Mouse (Mus musculus): ENCODE measurements around the gene Pelo. TPM values are rescaled to one million over a fixed set of nuclear protein-coding genes. Genes with fewer than 3 reads are reported as not detected.

Gene Pelo
- polyA plus RNA-seq, 1 experiment = 7.8 TPM

- no peak overlapping the region for H3K27ac ChIP-seq (ENCODE audit: control insufficient read depth, insufficient read depth, low read depth, low read length, poor library complexity)
- peaks cover 2% of the 10 kb centered on the region for H3K4me1 ChIP-seq (ENCODE audit: control insufficient read depth, insufficient read depth, low read length)
- TF ChIP-seq POLR2A (IDR thresholded peaks at IDR 0.05; ENCODE audit: borderline replicate concordance, control insufficient read depth, low read depth, low read length) = no peak
- no peak for TF ChIP-seq CTCF (IDR thresholded peaks at IDR 0.05; ENCODE audit: control insufficient read depth, insufficient read depth, low read length)
- WGBS = 36% methylated on average over 3 of the region's 3 CpGs
- H3K4me3 ChIP-seq (replicated peaks; ENCODE audit: control insufficient read depth, low read depth, low read length) = no peak overlapping the region
Observed at GRCm38 (mm10) chr13:115091511-115091910, 1.5 kb upstream of the Pelo start.

GRCm38 (mm10) chr13:115090977-115091445 is 1.0 kb upstream of the Pelo start:
- H3K4me3 ChIP-seq (replicated peaks; ENCODE audit: control insufficient read depth, low read depth, low read length) = no peak overlapping the region
- TF ChIP-seq CTCF (IDR thresholded peaks at IDR 0.05; ENCODE audit: control insufficient read depth, insufficient read depth, low read length) = no peak
- TF ChIP-seq POLR2A (IDR thresholded peaks at IDR 0.05; ENCODE audit: borderline replicate concordance, control insufficient read depth, low read depth, low read length) = no peak
- H3K4me1 ChIP-seq (ENCODE audit: control insufficient read depth, insufficient read depth, low read length) = peaks cover 2% of the 10 kb centered on the region
- H3K27ac ChIP-seq (ENCODE audit: control insufficient read depth, insufficient read depth, low read depth, low read length, poor library complexity) = peak overlapping the region; percentile 5; the same call in 1 of the 2 replicates
- 35% methylated on average over 9 of the region's 9 CpGs for WGBS

GRCm38 (mm10) chr13:115089395-115090025 is 476 bp downstream of the Pelo start:
- peaks cover 2% of the 10 kb centered on the region for H3K4me1 ChIP-seq (ENCODE audit: control insufficient read depth, insufficient read depth, low read length)
- peak overlapping the region; percentile 82 for H3K4me3 ChIP-seq (replicated peaks; ENCODE audit: control insufficient read depth, low read depth, low read length)
- H3K27ac ChIP-seq (ENCODE audit: control insufficient read depth, insufficient read depth, low read depth, low read length, poor library complexity) = peak overlapping the region; percentile 73; the same call in 1 of the 2 replicates
- no peak for TF ChIP-seq CTCF (IDR thresholded peaks at IDR 0.05; ENCODE audit: control insufficient read depth, insufficient read depth, low read length)
- TF ChIP-seq POLR2A (IDR thresholded peaks at IDR 0.05; ENCODE audit: borderline replicate concordance, control insufficient read depth, low read depth, low read length) = no peak
- WGBS = under 1% methylated on average over 35 of the region's 35 CpGs

- whole genome bisulfite sequencing = 49% methylated on average over 11 of the region's 11 CpGs
- no peak overlapping the region for H3K27ac ChIP-seq (ENCODE audit: control insufficient read depth, insufficient read depth, low read depth, low read length, poor library complexity)
Observed at GRCm38 (mm10) chr13:115089020-115089394, 979 bp downstream of the Pelo start.

GRCm38 (mm10) chr13:115085974-115086373 is 4.0 kb downstream of the Pelo start:
- H3K27ac ChIP-seq (ENCODE audit: control insufficient read depth, insufficient read depth, low read depth, low read length, poor library complexity) = no peak overlapping the region
- 71% methylated on average over 6 of the region's 6 CpGs for WGBS
- no peak overlapping the region for H3K4me3 ChIP-seq (replicated peaks; ENCODE audit: control insufficient read depth, low read depth, low read length)
- peaks cover 2% of the 10 kb centered on the region; the same call in 1 of the 2 replicates for H3K4me1 ChIP-seq (ENCODE audit: control insufficient read depth, insufficient read depth, low read length)
- TF ChIP-seq POLR2A (IDR thresholded peaks at IDR 0.05; ENCODE audit: borderline replicate concordance, control insufficient read depth, low read depth, low read length) (no peak), CTCF (IDR thresholded peaks at IDR 0.05; ENCODE audit: control insufficient read depth, insufficient read depth, low read length) (no peak)

More at GRCm38 (mm10) chr13:115089020-115089394, 979 bp downstream of the Pelo start:
- H3K4me3 ChIP-seq (replicated peaks; ENCODE audit: control insufficient read depth, low read depth, low read length) = peak overlapping the region; percentile 82
- TF ChIP-seq POLR2A (IDR thresholded peaks at IDR 0.05; ENCODE audit: borderline replicate concordance, control insufficient read depth, low read depth, low read length) = no peak
- TF ChIP-seq CTCF (IDR thresholded peaks at IDR 0.05; ENCODE audit: control insufficient read depth, insufficient read depth, low read length) = no peak
- peaks cover 2% of the 10 kb centered on the region for H3K4me1 ChIP-seq (ENCODE audit: control insufficient read depth, insufficient read depth, low read length)

GRCm38 (mm10) chr13:115082339-115082738 is 7.6 kb downstream of the Pelo start:
- H3K4me3 ChIP-seq (replicated peaks; ENCODE audit: control insufficient read depth, low read depth, low read length) = no peak overlapping the region
- WGBS = 86% methylated on average over 7 of the region's 7 CpGs
- H3K27ac ChIP-seq (ENCODE audit: control insufficient read depth, insufficient read depth, low read depth, low read length, poor library complexity) = no peak overlapping the region
- peaks cover 3% of the 10 kb centered on the region; the same call in 1 of the 2 replicates for H3K4me1 ChIP-seq (ENCODE audit: control insufficient read depth, insufficient read depth, low read length)
- no peak for TF ChIP-seq POLR2A (IDR thresholded peaks at IDR 0.05; ENCODE audit: borderline replicate concordance, control insufficient read depth, low read depth, low read length)
- TF ChIP-seq CTCF (IDR thresholded peaks at IDR 0.05; ENCODE audit: control insufficient read depth, insufficient read depth, low read length) = no peak

- TF ChIP-seq POLR2A (IDR thresholded peaks at IDR 0.05; ENCODE audit: borderline replicate concordance, control insufficient read depth, low read depth, low read length) (no peak), CTCF (IDR thresholded peaks at IDR 0.05; ENCODE audit: control insufficient read depth, insufficient read depth, low read length) (no peak)
- WGBS = 79% methylated on average over 3 of the region's 3 CpGs
- H3K27ac ChIP-seq (ENCODE audit: control insufficient read depth, insufficient read depth, low read depth, low read length, poor library complexity) = no peak overlapping the region
- no peak overlapping the region for H3K4me3 ChIP-seq (replicated peaks; ENCODE audit: control insufficient read depth, low read depth, low read length)
- H3K4me1 ChIP-seq (ENCODE audit: control insufficient read depth, insufficient read depth, low read length) = peaks cover 4% of the 10 kb centered on the region; the same call in 1 of the 2 replicates
Observed at GRCm38 (mm10) chr13:115079996-115080585, 9.9 kb downstream of the Pelo start.

GRCm38 (mm10) chr13:115078997-115079685 is 10.8 kb downstream of the Pelo start:
- WGBS = 65% methylated on average over 6 of the region's 6 CpGs
- Histone ChIP-seq H3K27ac (ENCODE audit: control insufficient read depth, insufficient read depth, low read depth, low read length, poor library complexity) (no peak overlapping the region), H3K4me1 (ENCODE audit: control insufficient read depth, insufficient read depth, low read length) (peaks cover 4% of the 10 kb centered on the region; the same call in 1 of the 2 replicates), H3K4me3 (replicated peaks; ENCODE audit: control insufficient read depth, low read depth, low read length) (no peak overlapping the region)
- no peak for TF ChIP-seq CTCF (IDR thresholded peaks at IDR 0.05; ENCODE audit: control insufficient read depth, insufficient read depth, low read length)
- TF ChIP-seq POLR2A (IDR thresholded peaks at IDR 0.05; ENCODE audit: borderline replicate concordance, control insufficient read depth, low read depth, low read length) = no peak
